Mouse (Mus musculus) cerebellum, adult (tissue): ENCODE measurements around the gene Erg.

Experiments used
- ATAC-seq: cut with Nextera tagmentation; 2 replicates; pipeline ENCODE4 v1.9.2; 2017; ENCODE audit warnings: mild to moderate bottlenecking, moderate library complexity, mixed read lengths; ENCODE audit not compliant: insufficient number of reproducible peaks, low FRiP score, low TSS enrichment

Gene Erg

DNA sequence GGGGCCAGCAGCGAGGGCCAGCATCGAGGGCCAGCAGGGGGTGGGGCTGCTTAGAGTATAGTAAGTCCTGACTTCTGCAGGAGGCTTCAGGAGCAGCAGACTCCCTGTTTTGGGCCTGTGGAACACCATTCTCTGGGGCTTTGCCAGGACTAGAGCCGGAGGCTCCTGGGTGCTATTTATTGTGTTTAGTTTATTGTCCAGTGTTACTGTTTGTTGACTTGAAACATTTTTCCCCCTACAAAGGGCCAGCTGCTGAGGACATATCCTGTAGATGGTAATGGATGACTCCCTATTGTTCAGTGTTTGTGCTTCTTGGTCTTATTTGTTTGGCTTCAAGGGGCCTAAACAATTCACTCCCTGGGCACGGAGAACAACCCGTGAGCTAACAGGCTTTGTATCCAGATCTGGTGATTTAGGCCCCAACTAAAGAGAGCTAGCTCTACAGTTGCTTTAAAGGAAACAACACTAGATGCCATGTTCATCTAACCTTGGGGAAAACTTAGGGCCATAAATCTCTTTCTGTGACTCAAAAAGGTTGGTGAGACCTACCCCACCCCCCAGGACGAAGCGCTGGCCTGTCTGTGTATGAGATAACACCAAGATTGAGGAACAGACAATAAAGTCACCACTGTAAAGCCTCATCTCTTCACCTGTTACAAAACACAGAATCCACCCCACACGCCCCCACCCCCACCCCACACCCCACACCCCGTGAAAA lies 137.6 kb downstream of the Erg start:
- no peak for ATAC-seq

DNA sequence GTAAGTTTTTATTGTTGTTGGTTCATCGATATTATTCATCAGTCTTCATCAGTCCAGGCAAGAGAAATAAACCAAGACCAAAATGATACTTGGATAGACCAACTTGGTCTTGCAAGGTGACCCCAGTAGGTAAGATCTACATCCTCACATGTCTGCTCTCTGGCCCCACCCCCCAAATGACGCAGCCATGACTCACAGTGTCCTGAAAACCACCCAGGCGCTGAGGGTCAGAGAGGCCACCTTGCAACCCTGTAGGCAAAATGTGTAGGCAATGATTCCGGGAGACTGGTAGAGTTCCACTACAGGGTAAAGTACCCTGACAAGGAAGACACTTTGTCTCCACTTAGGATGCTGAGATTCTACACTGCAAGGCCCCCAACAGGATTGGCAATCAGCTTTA lies 138.5 kb downstream of the Erg start:
- no peak for ATAC-seq

DNA sequence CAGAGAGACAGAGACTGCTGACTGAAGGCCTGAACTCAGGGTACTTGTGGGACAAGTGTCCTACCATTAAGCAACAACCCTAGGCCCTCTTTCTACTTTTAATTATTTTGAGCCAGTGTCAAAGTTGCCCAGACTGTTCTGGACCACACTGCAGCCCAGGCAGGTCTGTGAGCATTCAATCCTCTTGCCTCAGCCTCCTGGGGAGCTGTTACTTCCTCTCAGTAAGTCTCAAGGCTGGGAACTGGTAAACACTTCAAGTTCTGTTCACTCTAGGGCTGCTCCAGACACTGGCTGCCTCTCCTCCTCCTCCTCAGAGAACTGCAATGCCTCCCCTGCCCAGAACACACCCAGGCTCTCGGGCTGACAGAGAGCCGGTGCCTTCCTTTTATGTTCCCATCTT lies 140.0 kb downstream of the Erg start:
- ATAC-seq: no peak

DNA sequence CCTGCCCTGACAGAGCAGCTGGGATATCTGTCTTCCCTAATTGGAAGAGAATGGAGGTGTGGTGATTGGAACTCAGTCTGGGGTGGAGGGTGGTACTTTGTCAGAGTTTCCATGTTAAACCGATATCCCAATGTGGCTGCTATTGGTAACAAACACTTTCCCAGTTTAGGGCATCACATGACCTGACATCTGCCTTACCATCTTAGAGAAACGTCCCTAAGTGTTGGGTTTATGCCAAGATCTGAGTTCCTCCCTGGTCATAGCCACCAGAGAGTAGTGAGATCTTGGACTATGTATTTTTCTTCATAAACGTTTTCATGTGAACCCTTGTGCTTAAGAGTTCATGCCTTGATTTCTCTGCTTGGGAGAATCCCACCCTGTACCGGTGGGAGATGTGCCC lies 144.4 kb downstream of the Erg start:
- no peak for ATAC-seq

DNA sequence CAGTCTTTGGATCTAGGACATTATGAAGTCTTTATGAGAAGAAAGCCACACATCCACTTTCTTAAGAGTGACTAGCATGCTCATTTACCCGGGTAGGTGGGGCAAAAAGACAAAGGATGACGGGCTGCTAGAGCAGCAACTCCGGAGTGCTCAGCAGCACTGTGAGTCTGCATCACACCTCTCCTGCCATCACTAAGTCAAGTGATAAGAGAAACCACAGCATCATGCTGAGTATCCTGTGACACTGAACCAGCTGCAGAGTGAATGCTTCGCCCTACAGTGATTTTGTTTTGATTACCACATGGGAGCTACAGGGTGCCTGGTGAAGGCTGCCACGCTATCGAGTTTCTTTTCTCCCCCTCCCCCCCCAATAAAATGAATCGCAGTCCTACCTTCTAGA lies 145.2 kb downstream of the Erg start:
- no peak for ATAC-seq

DNA sequence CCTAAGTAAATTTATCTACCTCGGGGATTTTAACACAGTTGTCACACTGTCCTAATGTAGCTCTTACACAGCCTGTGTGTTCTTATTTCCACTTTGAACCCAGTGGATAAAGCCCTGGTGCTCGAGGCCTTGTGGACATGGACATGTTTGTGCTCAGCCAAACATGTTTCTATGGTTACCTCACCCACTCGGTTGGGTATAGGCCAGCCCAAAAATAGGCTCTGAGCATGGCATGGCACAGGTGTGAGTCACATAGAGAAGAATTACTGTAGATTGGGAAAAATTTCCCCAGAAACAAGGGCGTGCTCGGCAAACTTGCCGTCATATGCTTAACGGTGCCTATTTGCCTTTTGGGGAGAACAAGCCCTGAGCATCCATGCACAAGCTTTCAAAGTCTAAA lies 146.1 kb downstream of the Erg start:
- peak; percentile 69; the same call in 1 of the 2 replicates for ATAC-seq

DNA sequence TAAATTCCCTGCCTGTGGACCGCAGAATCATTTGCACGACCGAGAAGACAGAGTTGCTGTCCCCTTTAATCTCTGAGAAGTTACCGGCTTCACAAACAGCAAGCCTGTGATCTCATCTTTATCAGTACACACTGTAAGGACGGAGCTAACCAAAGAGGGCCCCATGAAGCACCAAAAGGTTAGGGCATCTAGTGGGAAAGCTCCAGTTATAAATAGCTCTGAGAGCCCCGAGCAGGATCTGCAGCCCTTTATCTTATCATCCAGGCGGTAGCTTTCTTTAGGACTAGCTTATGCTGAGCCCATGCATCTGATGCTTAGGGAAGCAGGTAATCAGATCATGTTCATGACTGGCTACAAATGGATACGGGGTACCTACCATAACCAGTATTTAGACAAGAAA lies 146.6 kb downstream of the Erg start:
- ATAC-seq: no peak

DNA sequence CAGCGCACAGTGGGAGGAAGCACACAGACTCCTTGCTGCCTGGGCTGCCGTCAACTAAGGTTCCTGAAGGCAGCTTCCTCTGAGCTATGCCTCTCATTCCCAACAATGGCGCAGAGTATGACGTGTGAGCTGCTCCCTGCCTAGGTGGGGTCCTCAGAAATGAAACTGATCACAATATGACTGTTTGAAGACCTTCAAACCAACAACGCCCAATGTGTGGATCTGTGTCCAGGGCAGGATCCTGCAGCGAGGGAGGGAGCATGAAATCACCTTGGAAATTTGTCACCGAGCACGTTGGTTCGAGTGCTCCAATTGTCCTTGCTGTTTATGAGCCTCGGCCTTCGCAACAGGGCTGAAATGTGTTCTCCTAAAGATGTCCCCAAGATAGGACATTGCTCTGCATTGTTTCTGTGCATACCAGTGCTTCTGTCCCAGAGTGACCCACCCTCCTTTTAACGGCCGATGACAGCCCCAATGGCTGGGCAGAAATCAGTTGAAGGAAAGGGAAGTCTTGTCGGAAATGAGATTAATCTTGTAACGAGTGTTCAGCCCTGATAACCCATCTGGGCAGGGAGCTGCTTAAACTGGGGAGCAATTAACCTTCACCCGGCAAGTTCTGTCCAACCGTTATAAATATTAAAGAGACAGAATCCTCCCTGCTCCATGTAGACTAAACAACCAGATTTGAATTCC lies 147.4 kb downstream of the Erg start:
- ATAC-seq: no peak

DNA sequence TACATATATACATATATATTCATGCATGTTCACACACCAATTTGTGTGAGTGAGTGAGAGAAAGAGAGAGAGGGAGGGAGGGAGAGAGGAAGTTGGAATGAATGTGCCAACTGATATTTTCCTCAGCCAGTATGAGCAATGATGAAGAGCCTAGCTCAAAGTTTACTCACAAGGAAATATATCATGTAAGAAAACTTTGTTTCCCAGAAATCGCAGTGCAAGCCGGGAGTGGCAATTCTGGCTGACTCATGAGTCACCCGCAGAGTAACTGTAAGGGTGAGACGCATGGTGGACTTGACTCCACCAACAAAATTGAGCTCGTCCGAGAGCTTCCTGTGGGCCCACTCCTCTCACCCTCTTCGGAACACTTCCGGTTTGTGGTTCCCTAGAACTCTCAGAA lies 149.8 kb downstream of the Erg start:
- no peak for ATAC-seq

DNA sequence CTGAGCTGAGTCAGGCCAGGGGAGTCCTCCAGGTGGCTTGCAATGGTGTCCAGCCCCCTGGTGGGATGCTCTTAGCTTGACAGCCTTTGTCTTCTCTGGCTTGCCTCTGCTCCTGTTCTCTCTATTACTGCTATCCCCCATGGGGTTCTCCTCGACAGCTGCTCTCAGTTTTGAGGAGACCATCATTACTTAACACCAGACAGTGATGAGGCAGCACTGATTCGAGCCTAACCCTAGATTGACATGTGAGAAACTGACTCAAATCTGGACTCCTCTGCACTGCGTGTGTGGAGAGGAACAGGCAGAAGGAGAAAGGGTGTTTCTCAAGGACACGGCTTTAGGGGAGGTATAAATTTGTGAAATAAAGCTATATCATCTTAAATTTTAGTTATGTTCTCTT lies 150.3 kb downstream of the Erg start:
- ATAC-seq: no peak

DNA sequence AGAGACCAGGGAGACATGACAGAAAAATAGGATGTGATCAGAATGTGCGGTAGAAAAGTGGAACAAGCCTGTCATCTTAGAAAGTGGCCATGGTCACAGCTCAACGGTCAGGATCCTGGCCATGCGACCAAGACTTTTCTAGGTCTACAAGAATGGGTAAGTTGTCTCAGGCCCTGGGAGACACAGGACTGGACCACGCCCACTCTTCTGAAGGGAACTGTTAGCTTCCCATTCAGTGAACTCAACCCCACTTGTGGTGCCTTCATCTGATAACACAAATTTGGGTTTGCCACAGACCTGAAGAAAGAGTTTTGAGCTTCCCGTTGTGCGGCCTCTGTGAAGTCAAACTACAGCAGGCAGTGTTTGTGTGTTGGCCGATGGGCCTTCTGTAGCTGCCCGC lies 152.0 kb downstream of the Erg start:
- no peak for ATAC-seq

DNA sequence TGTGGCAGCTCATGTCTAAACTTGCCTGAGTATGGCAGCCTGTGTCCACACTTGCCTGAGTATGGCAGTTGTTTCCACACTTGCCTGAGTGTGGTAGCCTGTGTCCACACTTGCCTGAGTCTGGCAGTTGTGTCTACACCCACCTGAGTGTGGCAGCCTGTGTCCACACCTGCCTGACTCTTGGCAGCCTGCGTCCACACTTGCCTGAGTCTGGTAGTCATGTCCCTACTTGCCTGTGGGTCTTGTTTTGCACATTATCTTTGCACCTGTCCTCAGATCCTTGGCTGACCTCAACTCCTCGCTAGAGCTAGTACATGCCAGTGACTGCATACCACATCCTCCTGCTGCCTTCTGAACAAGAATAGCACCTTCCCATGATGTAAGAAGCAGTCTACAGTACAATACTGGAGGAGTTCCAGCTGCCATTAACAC lies 153.8 kb downstream of the Erg start:
- no peak for ATAC-seq

DNA sequence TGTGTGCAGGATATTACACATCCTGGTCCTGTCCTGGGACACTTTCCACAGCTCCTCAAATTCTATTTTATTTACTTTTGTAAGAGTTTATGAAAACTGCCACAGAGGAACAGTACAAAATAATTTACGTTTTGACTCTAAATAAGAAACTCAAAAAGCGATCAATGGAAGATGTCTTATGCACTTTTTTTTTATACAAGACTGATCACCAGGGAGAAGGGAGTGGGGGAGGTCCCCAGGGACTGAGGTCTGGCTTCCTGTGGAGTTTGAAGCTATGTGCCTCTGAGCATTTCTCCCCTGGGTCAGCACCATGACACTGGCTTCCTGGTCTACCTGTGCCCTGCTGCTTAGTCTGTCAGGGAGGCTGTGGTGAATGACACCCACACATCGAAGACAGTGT lies 156.5 kb downstream of the Erg start:
- no peak for ATAC-seq

DNA sequence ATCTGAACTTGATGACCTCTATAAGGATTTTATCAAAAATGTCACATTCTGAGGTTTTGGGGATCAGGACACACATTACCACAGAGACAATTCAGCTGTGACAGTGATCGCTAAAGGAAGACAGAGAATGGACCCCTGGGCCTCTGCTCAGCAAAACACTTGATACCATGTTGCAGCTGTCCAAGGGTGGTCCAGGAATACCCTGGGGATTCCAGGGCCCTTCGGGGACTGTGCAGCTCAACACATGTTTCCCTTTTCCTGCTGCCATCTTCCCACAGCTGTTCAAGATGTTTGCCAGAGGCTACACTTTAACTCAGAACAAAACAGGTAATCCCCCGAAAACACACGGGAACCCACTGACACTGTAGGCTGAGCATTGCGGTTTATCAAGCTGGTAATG lies 158.2 kb downstream of the Erg start:
- no peak for ATAC-seq

DNA sequence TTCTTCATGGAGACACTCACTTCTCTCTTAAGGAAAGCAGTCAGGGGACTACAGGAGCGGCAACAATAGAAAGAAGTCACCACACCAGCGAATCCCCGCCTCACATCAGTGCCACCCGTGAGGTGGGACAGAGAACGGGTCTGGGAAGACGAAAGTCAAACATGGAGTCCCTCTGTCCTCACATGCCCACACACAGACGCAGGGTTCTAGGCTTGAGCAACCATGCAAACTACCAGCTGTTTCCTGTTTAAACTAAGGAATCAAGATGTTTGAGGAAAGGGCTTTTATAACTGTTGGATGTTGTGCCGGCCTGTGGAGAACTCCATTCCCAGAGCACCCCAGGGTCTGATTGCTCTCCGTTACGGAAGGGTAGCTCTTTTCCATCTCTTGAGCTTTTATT lies 158.9 kb downstream of the Erg start:
- no peak for ATAC-seq

DNA sequence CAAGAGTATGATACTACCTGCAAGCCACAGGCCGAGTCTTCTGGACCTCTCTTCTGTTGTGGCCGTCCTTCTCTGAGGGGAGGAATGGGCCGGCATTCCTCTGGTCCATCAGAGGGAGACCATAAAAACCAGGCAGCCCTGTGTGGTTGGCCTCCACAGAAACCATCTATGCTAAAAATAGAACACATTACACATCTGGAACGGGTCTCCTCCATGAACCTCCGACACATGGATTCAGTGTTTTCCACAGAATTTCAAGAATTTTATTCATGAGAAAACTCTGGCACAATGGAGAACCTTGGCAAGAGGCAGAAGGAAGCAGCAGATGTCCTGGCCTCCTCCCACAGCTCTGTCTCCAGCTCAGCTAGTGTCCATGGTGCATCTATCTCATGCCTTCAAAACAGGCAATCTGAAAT lies 163.7 kb downstream of the Erg start:
- ATAC-seq: peak; percentile 87

DNA sequence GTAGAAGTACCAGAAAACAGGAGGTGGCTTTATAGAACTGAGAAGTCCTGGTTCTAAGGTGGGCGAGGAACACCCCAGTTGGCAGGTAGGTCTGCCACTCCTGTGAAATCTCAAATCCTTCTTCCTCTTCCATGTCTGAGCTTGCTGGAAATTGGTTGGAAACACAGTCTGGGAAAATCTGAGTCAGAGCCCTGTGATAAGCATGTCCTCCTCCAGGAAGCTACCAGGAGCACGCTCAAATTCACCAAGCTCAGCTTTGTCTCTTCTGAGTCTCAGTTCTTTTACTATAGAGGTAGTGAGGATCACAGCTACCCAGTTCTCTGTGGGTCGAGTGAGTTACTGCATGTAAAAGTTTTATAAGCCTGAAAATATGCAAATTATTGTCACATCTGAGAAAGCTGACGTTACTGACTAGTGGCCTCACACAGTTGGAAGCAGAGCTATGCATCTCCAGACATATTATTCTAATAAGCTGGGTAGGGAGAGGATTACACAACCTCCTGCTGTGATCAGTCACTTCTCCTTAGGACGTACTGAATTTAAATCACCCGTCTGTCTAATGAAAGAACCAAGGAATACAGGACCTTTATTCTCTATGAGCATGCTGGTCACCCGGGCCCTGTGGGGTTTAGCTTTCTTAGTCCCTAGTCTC lies 165.0 kb downstream of the Erg start:
- ATAC-seq: no peak

DNA sequence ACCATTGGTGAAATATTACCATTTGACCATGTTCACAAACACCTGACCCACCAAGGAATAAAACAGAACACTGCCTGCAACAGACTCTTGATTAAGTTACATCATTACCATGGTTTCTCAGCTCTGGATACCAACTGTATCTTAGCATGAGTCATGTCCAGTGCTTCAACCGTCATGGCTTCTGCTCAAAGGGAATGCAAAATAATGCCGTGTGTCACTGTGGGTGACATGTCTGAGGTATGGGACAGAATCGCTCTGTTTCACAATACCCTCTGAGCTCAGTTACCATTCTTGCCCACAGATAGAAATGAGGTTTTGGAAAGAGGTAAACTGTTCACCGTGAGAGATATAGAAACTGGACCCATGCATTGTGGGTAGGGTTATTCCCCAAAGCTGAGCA lies 170.5 kb downstream of the Erg start:
- no peak for ATAC-seq

DNA sequence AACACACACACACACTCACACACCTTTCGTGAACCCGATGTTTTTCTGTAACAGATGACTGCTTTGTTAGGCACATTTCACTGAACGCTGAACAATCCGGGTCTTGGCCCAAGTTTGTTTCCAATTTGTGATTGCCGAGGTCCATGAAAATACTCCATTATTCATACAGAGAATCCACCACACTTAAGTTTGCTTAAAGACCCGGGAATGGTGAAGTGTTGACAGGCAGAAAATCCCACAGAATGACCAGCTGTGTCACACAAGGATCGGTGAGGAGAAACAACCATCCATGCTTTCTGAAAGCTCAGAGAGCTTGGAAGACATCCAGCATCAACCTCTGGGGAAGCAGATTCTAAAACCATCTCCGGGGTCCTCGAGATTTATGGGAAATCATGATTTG lies 171.0 kb downstream of the Erg start:
- no peak for ATAC-seq

DNA sequence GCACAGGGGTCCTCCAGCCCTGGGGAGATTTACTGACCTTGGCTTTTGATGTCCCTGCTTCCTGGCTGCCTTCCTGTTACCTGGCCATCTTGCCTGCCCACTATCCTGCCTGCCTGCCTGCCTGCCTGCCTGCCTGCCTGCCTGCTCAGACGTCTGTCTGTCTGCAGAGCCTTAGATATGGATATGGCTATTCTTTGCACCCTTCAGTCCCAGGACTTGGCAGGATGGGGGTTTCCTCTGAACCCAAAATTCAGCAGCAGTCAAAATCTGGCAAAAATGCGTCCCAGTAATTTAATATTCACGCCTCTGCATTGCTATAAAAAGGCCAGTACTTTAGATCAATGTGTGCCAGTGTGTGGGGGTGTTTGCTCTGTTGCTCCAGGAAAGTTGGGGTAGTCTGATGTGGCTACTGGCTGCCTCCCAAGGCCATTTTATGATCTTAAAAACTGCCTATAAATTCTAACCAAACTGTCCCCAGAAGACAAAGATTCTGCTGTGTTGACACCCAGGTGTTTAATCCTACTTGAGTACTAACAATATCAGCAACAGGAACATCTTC lies 172.9 kb downstream of the Erg start:
- ATAC-seq: no peak

DNA sequence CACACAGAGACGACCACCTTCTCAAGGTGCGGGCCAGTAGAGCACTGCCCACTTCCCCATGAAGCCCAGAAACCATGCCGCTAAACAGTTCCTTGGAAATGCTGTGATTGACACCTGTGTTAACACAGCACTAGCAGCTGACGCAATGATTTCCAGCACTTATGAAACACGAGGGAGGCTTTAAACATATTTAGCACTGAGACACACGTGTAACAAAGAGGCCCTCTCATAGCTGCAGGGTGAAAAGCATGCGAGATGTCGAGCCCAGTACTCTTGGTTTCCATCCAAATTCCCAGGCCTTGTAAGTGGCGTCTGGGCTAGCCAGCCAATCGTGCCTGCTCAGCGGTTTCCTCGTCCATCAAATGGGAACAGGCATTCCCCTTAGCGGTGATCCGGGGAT lies 178.3 kb downstream of the Erg start:
- no peak for ATAC-seq
